24 mouse cellular contexts compared by ENCODE assay signal in genomic region chr2:115998802-115999201, GRCm38 (mm10).
DNase-seq lines count a peak whose midpoint lies in the region; ATAC-seq lines count a peak whose summit lies in the region.
"Had no signal": no experiment of that assay in that cellular context is flagged by ENCODE, and none has a peak within 500 bp of the region (broad histone marks: within the 10 kb centered on the region; RNA-seq: fewer than 3 reads in every experiment).

No protein-coding gene starts in this region.

- WGBS in forebrain, embryonic 15.5 days, result 54% methylated on average over 5 of the region's 5 CpGs
- 41% methylated on average over 5 of the region's 5 CpGs for whole genome bisulfite sequencing in forebrain, embryonic 14.5 days
- WGBS in neural tube, embryonic 11.5 days, result 86% methylated on average over 5 of the region's 5 CpGs
- 54% methylated on average over 5 of the region's 5 CpGs for whole genome bisulfite sequencing in forebrain, embryonic 16.5 days

- H3K27ac ChIP-seq in forebrain, embryonic 15.5 days (replicated peaks), result peak overlapping the region; percentile 74; the same call in 1 of the 2 replicates
- H3K27ac ChIP-seq in forebrain, embryonic 14.5 days (ENCODE audit: low read depth, low read length), result no peak overlapping the region
- no peak overlapping the region for H3K27ac ChIP-seq in neural tube, embryonic 11.5 days (ENCODE audit: low read depth, low read length)
- H3K27ac ChIP-seq in forebrain, embryonic 16.5 days (ENCODE audit: low read length), result 0 out of 2 replicates have a peak overlapping the region, but pooled peaks have one; percentile 1
- H3K27ac ChIP-seq: gastrocnemius, adult 2 months; limb, embryonic 13.5 days; liver, embryonic 12.5 days; neural tube, embryonic 12.5 days had no signal

- no peaks in the 10 kb centered on the region for H3K9me3 ChIP-seq in forebrain, embryonic 15.5 days
- H3K9me3 ChIP-seq in forebrain, embryonic 14.5 days (replicated peaks; ENCODE audit: control insufficient read depth, low read length), result no peaks in the 10 kb centered on the region
- no peaks in the 10 kb centered on the region for H3K9me3 ChIP-seq in neural tube, embryonic 11.5 days (ENCODE audit: control insufficient read depth, low read length)
- H3K9me3 ChIP-seq in forebrain, embryonic 16.5 days (ENCODE audit: control insufficient read depth, low read length), result no peaks in the 10 kb centered on the region
- H3K9me3 ChIP-seq: heart, embryonic 12.5 days; limb, embryonic 13.5 days; liver, embryonic 12.5 days; neural tube, embryonic 12.5 days had no signal

- no peak overlapping the region for H3K4me3 ChIP-seq in forebrain, embryonic 15.5 days
- no peak overlapping the region for H3K4me3 ChIP-seq in forebrain, embryonic 14.5 days (ENCODE audit: low read depth, low read length)
- no peak overlapping the region for H3K4me3 ChIP-seq in neural tube, embryonic 11.5 days (ENCODE audit: low read depth, low read length)
- no peak overlapping the region for H3K4me3 ChIP-seq in forebrain, embryonic 16.5 days (replicated peaks; ENCODE audit: low read length)
- H3K4me3 ChIP-seq: gastrocnemius, adult 2 months; heart, embryonic 12.5 days; limb, embryonic 13.5 days; liver, embryonic 12.5 days; neural tube, embryonic 12.5 days had no signal

- no peaks in the 10 kb centered on the region for H3K27me3 ChIP-seq in forebrain, embryonic 15.5 days
- H3K27me3 ChIP-seq in forebrain, embryonic 14.5 days (replicated peaks; ENCODE audit: control insufficient read depth, insufficient read depth, low read length), result no peaks in the 10 kb centered on the region
- H3K27me3 ChIP-seq in neural tube, embryonic 11.5 days (ENCODE audit: control insufficient read depth, insufficient read depth, low read length), result no peaks in the 10 kb centered on the region
- H3K27me3 ChIP-seq in forebrain, embryonic 16.5 days (replicated peaks; ENCODE audit: control insufficient read depth, insufficient read depth, low read length), result no peaks in the 10 kb centered on the region
- H3K27me3 ChIP-seq: heart, embryonic 12.5 days; liver, embryonic 12.5 days; neural tube, embryonic 12.5 days had no signal

- no peak overlapping the region for H3K4me2 ChIP-seq in forebrain, embryonic 15.5 days (replicated peaks)
- H3K4me2 ChIP-seq in forebrain, embryonic 14.5 days (ENCODE audit: low read length), result no peak overlapping the region
- H3K4me2 ChIP-seq in neural tube, embryonic 11.5 days (ENCODE audit: low read depth), result no peak overlapping the region
- H3K4me2 ChIP-seq in forebrain, embryonic 16.5 days (ENCODE audit: low read length), result no peak overlapping the region
- H3K4me2 ChIP-seq: heart, embryonic 12.5 days; hindbrain, embryonic 14.5 days; limb, embryonic 13.5 days; liver, embryonic 12.5 days; neural tube, embryonic 12.5 days had no signal

- peaks cover 80% of the 10 kb centered on the region for H3K4me1 ChIP-seq in forebrain, embryonic 15.5 days
- H3K4me1 ChIP-seq in forebrain, embryonic 14.5 days (ENCODE audit: control insufficient read depth, insufficient read depth, low read length), result peaks cover 59% of the 10 kb centered on the region
- H3K4me1 ChIP-seq in neural tube, embryonic 11.5 days (ENCODE audit: control insufficient read depth, insufficient read depth, low read length), result peaks cover 30% of the 10 kb centered on the region
- H3K4me1 ChIP-seq in forebrain, embryonic 16.5 days (replicated peaks; ENCODE audit: control insufficient read depth, insufficient read depth, low read length), result peaks cover 64% of the 10 kb centered on the region
- H3K4me1 ChIP-seq: liver, embryonic 12.5 days had no signal

- peaks cover 8% of the 10 kb centered on the region; the same call in 1 of the 2 replicates for H3K36me3 ChIP-seq in forebrain, embryonic 15.5 days
- H3K36me3 ChIP-seq in forebrain, embryonic 14.5 days (ENCODE audit: control insufficient read depth, insufficient read depth, low read length), result peaks cover 14% of the 10 kb centered on the region; the same call in 1 of the 2 replicates
- no peaks in the 10 kb centered on the region for H3K36me3 ChIP-seq in neural tube, embryonic 11.5 days (ENCODE audit: control insufficient read depth, insufficient read depth, low read length)
- H3K36me3 ChIP-seq in forebrain, embryonic 16.5 days (ENCODE audit: control insufficient read depth, insufficient read depth), result peaks cover 2% of the 10 kb centered on the region; the same call in 1 of the 2 replicates
- H3K36me3 ChIP-seq: limb, embryonic 13.5 days; liver, embryonic 12.5 days had no signal

- ATAC-seq in forebrain, embryonic 15.5 days (replicated peaks), result no peak
- ATAC-seq in forebrain, embryonic 14.5 days, result no peak
- ATAC-seq in neural tube, embryonic 11.5 days (ENCODE audit: insufficient read depth, low FRiP score, low TSS enrichment), result peak; percentile 20; the same call in 1 of the 2 replicates
- no peak for ATAC-seq in forebrain, embryonic 16.5 days
- ATAC-seq: liver, embryonic 12.5 days had no signal

- no peak for DNase-seq in forebrain, embryonic 14.5 days (ENCODE audit: low spot score)
- no peak for DNase-seq in neural tube, embryonic 11.5 days (ENCODE audit: low spot score)
- no peak for DNase-seq in neural tube, embryonic 10.5 days (ENCODE audit: extremely low spot score, low spot score)
- DNase-seq in thymus, postnatal 14 days, result no peak
- DNase-seq: B cell, adult 2 months; cerebellum, adult 11 months; cerebellum, adult 9-10 months; cerebellum, postnatal 36 days; gastrocnemius, adult 2 months; gastrocnemius, postnatal 36 days; heart, adult 18-20 months; heart, postnatal 10 days; kidney, adult 18-20 months; kidney, postnatal 36 days; lung, adult 18-20 months; lung, postnatal 14 days; midbrain, embryonic 14.5 days had no signal

- no peak overlapping the region for H3K9ac ChIP-seq in forebrain, embryonic 15.5 days (replicated peaks)
- no peak overlapping the region for H3K9ac ChIP-seq in forebrain, embryonic 14.5 days (ENCODE audit: low read length)
- H3K9ac ChIP-seq in neural tube, embryonic 11.5 days (ENCODE audit: low read length), result no peak overlapping the region
- H3K9ac ChIP-seq in forebrain, embryonic 16.5 days (replicated peaks; ENCODE audit: low read depth, low read length), result no peak overlapping the region
- H3K9ac ChIP-seq: heart, embryonic 12.5 days; hindbrain, embryonic 14.5 days; limb, embryonic 13.5 days; liver, embryonic 12.5 days; neural tube, embryonic 12.5 days had no signal

Comparison
In these comparisons a context has a peak if more than half of its experiments do, and no peak if none do; other contexts are left out.
1. H3K27ac ChIP-seq: peak in forebrain, embryonic 15.5 days (single experiment) and forebrain, embryonic 16.5 days (single experiment); none in forebrain, embryonic 14.5 days (single experiment) and neural tube, embryonic 11.5 days (single experiment).